Mouse (Mus musculus) large intestine, adult 2 months (tissue): ENCODE results near the gene Gm16430. TPM values are rescaled to one million over a fixed set of nuclear protein-coding genes. Genes with fewer than 3 reads are reported as not detected.
"Not testable (repeated sequence)": the region's sequence is repeated elsewhere in the genome, so short reads cannot be mapped to it uniquely, and the experiment has no call there.

ENCODE experiments used
- DNase-seq: peaks from one replicate; pipeline ENCODE4 v3.0.0-alpha.2; 2012; ENCODE audit warnings: low read depth, low spot score
- WGBS: fragments of 180-500 bp; shearing (Covaris S2); methylation state at CpG from one replicate; pipeline ENCODE4 v1.1.7; 2018; 5-methylcytosine and 5-hydroxymethylcytosine counted together
- polyA plus RNA-seq: library from polyadenylated mRNA; depleted of rRNA; stranded (reverse); fragments of >200 nt; gene quantifications from 2 replicates; pipeline ENCODE4 v1.2.3, GENCODE M21; 2012; rRNA removed

Gene Gm16430
- polyA plus RNA-seq: not detected in 2 replicates

DNA sequence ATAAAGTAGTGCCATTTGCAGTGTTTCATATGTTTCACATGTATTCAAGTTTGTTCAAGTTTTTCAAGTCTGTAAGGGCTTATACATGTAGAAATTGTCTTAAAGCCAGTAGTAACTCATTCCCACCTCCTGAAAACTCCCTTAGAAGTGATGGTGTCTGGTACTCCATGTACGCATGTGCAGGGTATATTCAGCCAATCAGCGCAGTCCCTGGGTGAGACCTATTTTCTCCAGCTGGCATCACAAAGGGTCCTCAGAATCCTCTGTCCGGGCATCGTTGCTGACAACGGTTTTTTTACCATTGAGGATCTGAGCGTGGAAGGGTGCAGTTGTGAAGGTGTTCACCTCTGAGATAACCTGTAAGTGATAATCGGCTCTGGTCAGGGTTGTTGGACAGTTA, at the start of gene Gm16430:
Gene Gm16430 (plus strand): TSS at position 301 of the 400 bp plus-strand sequence.
- DNase-seq: not testable (repeated sequence)
- no CpG with 5 or more reads among the region's 7 CpGs for WGBS

Other genes with a start within 250 kb of the Gm16430 start
- gene Gm16405, start 91.0 kb upstream of the Gm16430 start, polyA plus RNA-seq: not detected in 2 replicates